Mouse (Mus musculus) myocyte (in vitro differentiated cells): ENCODE measurements around the gene Fam107b.

Experiments used
- CEBPB ChIP-seq: IDR thresholded peaks from 2 replicates; pipeline ENCODE4 v1.6.1; 2011; ENCODE audit warnings: mild to moderate bottlenecking, moderate library complexity; ENCODE audit not compliant: poor library complexity, insufficient read depth, severe bottlenecking
- E2F4 ChIP-seq: IDR thresholded peaks from one replicate; pipeline ENCODE4 v1.6.1; 2011; ENCODE audit warnings: mild to moderate bottlenecking, control low read depth, moderate library complexity; ENCODE audit not compliant: insufficient read depth
- MAX ChIP-seq: IDR thresholded peaks from one replicate; pipeline ENCODE4 v1.6.1; 2011; ENCODE audit warnings: low read depth, mild to moderate bottlenecking, control low read depth
- MYOG ChIP-seq, 3 experiments: IDR thresholded peaks; one replicate each; pipeline ENCODE4 v1.6.1; 2011; ENCODE audit warnings: control low read depth in 2 of 3, low read depth in 2 of 3, mild to moderate bottlenecking in 2 of 3; ENCODE audit not compliant: insufficient read length in 2 of 3, control insufficient read depth in 1 of 3, insufficient read depth in 1 of 3
- POLR2A ChIP-seq: IDR thresholded peaks from one replicate; pipeline ENCODE4 v1.6.1; 2011; ENCODE audit warnings: low read depth, mild to moderate bottlenecking, control low read depth, moderate library complexity; ENCODE audit not compliant: insufficient read length
- POLR2AphosphoS2 ChIP-seq: IDR thresholded peaks from one replicate; pipeline ENCODE4 v1.6.1; 2011; ENCODE audit warnings: low read depth, control low read depth; ENCODE audit not compliant: insufficient read length
- USF1 ChIP-seq: IDR thresholded peaks from one replicate; pipeline ENCODE4 v1.6.1; 2011; ENCODE audit warnings: low read depth, mild to moderate bottlenecking, control low read depth, moderate library complexity

DNA sequence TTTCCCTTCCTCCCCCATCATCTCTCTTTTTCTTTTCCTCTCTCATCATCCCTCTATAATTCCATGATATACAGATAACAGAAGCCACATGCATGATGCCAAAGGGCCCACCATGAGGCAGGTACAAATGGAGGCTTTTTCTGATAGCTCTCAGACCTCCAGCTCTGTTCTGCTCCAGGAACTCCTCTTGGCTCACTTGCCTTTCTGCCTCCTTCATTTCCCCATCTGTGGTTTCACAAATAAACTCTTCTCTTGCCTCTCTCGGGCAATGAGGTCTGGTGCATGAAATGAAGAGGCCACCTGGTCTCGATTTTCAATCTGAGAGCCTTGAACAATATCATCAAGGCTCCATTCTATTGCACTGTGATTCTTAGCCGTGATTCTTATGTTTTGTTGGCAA lies 30.1 kb downstream of the Fam107b start:
- TF ChIP-seq POLR2AphosphoS2 (no peak), USF1 (no peak), MYOG (IDR thresholded peaks at IDR 0.05; ENCODE audit: control insufficient read depth in 1 of 3, insufficient read depth in 1 of 3, insufficient read length in 2 of 3, low read depth in 2 of 3) (no peak), MAX (no peak), E2F4 (no peak), POLR2A (no peak), CEBPB (no peak)
